Mouse (Mus musculus) heart, postnatal 36 days (tissue): Measurements from ENCODE around the gene Relb. TPM values are rescaled to one million over a fixed set of nuclear protein-coding genes. Genes with fewer than 3 reads are reported as not detected.

ENCODE experiments used
- DNase-seq, 2 experiments: peaks; one replicate each; pipeline ENCODE4 v3.0.0; 2021 to 2022
- intact Hi-C: fragments of 180-260 bp; cut with DNase I; formaldehyde crosslinking; loops from one replicate; pipeline ENCODE4 v1.15.1; 2025
- total RNA-seq, 2 experiments: library from RNA; stranded (reverse); gene quantifications; 2 replicates each; pipeline ENCODE4 v1.2.3; 2021

The Relb gene
- total RNA-seq, 2 experiments from 2014 or later: 5.7 to 8.9 TPM

GRCm38 (mm10) chr7:19560491-19561260 is 68.6 kb downstream of the Relb start:
- intact Hi-C loops: loop anchor here (5.0 kb wide), 1 partner anchor 103 kb away; the partner anchor contains the start of gene Mark4
- no peak for DNase-seq

- intact Hi-C loops: no loop called here
- no peak for DNase-seq
Measured at GRCm38 (mm10) chr7:19558965-19559364, 70.3 kb downstream of the Relb start.

- intact Hi-C loops: no loop called here
- peak; percentile 23 to 43 for DNase-seq
Measured at GRCm38 (mm10) chr7:19557982-19558900, 71.0 kb downstream of the Relb start.

GRCm38 (mm10) chr7:19557086-19557485 is 72.2 kb downstream of the Relb start:
- intact Hi-C loops: no loop called here
- DNase-seq: no peak

Other genes starting within 250 kb of the Relb start
- 10 to 100 TPM; 11.8 to 12.0 TPM for gene Ercc2, start 247.4 kb downstream of the Relb start, total RNA-seq
- under 1 TPM; 0.24 to 0.92 TPM for gene Klc3, start 225.3 kb downstream of the Relb start, total RNA-seq
- 1,000 to 10,000 TPM; 3,967 to 4,539 TPM for gene Ckm, start 224.7 kb downstream of the Relb start, total RNA-seq
- 10 to 100 TPM; 25.7 to 27.2 TPM for gene Mark4, start 170.6 kb downstream of the Relb start, total RNA-seq
- gene Exoc3l2, start 166.1 kb downstream of the Relb start, total RNA-seq: under 1 TPM; 0.78 to 0.84 TPM
- 1 to 10 TPM; 2.3 to 2.5 TPM for gene Bloc1s3, start 121.1 kb downstream of the Relb start, total RNA-seq
- gene Trappc6a, start 121.0 kb downstream of the Relb start, total RNA-seq: 10 to 100 TPM; 32.9 to 37.4 TPM
- not detected for gene Nkpd1, start 111.6 kb downstream of the Relb start, total RNA-seq
- 10 to 100 TPM; 56.0 to 59.3 TPM for gene Ppp1r37, start 66.4 kb downstream of the Relb start, total RNA-seq
- gene Zfp296, start 52.2 kb downstream of the Relb start, total RNA-seq: under 1 TPM in 1 of 2 experiments, not detected in 1; 0.50 TPM
- 10 to 100 TPM; 44.1 to 47.8 TPM for gene Gemin7, start 51.8 kb downstream of the Relb start, total RNA-seq
- gene Clasrp, start 25.0 kb downstream of the Relb start, total RNA-seq: 10 to 100 TPM; 16.0 to 16.8 TPM
- gene Clptm1, start 35.6 kb upstream of the Relb start, total RNA-seq: 10 to 100 TPM; 76.4 to 84.1 TPM
- not detected for gene Apoc2, start 48.5 kb upstream of the Relb start, total RNA-seq
- gene Gm44805, start 52.0 kb upstream of the Relb start, total RNA-seq: not detected
- gene Apoc4, start 52.0 kb upstream of the Relb start, total RNA-seq: not detected
- gene Apoc1, start 63.2 kb upstream of the Relb start, total RNA-seq: 1 to 10 TPM; 1.2 to 3.3 TPM
- 100 to 1,000 TPM; 308 to 344 TPM for gene Apoe, start 69.8 kb upstream of the Relb start, total RNA-seq
- 100 to 1,000 TPM in 1 of 2 experiments, 10 to 100 TPM in 1; 97.7 to 102 TPM for gene Tomm40, start 86.0 kb upstream of the Relb start, total RNA-seq
- gene Nectin2, start 121.0 kb upstream of the Relb start, total RNA-seq: 10 to 100 TPM; 33.2 to 41.7 TPM
- 100 to 1,000 TPM; 210 to 232 TPM for gene Bcam, start 141.6 kb upstream of the Relb start, total RNA-seq
- under 1 TPM; 0.75 to 0.81 TPM for gene Cblc, start 167.4 kb upstream of the Relb start, total RNA-seq
- 1 to 10 TPM; 3.5 TPM for gene Bcl3, start 193.3 kb upstream of the Relb start, total RNA-seq
- not detected for gene Gm19345, start 222.6 kb upstream of the Relb start, total RNA-seq
- under 1 TPM in 1 of 2 experiments, not detected in 1; 0.69 TPM for gene Ceacam16, start 231.9 kb upstream of the Relb start, total RNA-seq